Mouse (Mus musculus) liver, adult 2 months (tissue): ENCODE data around the gene Usp40. TPM values are rescaled to one million over a fixed set of nuclear protein-coding genes. Genes with fewer than 3 reads are reported as not detected.

ENCODE experiments used
- DNase-seq: peaks from one replicate; pipeline ENCODE4 v3.0.0-alpha.2; 2011; ENCODE audit warnings: low read depth, low spot score; ENCODE audit errors: extremely low read depth
- H3K27ac ChIP-seq: fragments of 200-500 bp; replicated peaks from 2 replicates; pipeline ENCODE4 v1.5.1; 2012; ENCODE audit warnings: low read depth, mild to moderate bottlenecking, control low read depth, inconsistent platforms, low read length; ENCODE audit not compliant: insufficient read depth
- H3K27me3 ChIP-seq: fragments of 200-500 bp; 2 replicates; pipeline ENCODE4 v1.6.1; 2012; ENCODE audit warnings: mild to moderate bottlenecking, moderate library complexity, low read length, inconsistent platforms; ENCODE audit not compliant: control insufficient read depth, insufficient read depth
- H3K36me3 ChIP-seq: fragments of 200-500 bp; 2 replicates; pipeline ENCODE4 v1.6.1; 2012; ENCODE audit warnings: low read length, inconsistent platforms; ENCODE audit not compliant: control insufficient read depth, insufficient read depth
- H3K4me1 ChIP-seq: fragments of 200-500 bp; 2 replicates; pipeline ENCODE4 v1.6.1; 2011; ENCODE audit warnings: low read length; ENCODE audit not compliant: control insufficient read depth, insufficient read depth
- H3K4me3 ChIP-seq: fragments of 200-500 bp; 2 replicates; pipeline ENCODE4 v1.5.1; 2011; ENCODE audit warnings: low read depth, mild to moderate bottlenecking, control low read depth, low read length, moderate library complexity; ENCODE audit not compliant: insufficient read depth
- H3K79me2 ChIP-seq: fragments of 200-500 bp; 2 replicates; pipeline ENCODE4 v1.6.1; 2012; ENCODE audit warnings: inconsistent platforms, mild to moderate bottlenecking, low read length, moderate library complexity; ENCODE audit not compliant: control insufficient read depth, insufficient read depth
- H3K9ac ChIP-seq: fragments of 200-500 bp; 2 replicates; pipeline ENCODE4 v1.6.1; 2012; ENCODE audit warnings: low read depth, mild to moderate bottlenecking, control low read depth, inconsistent platforms, low read length
- CTCF ChIP-seq: fragments of 200-500 bp; IDR thresholded peaks from 2 replicates; pipeline ENCODE4 v1.5.1; 2011; ENCODE audit warnings: low read depth, low read length, control low read depth
- POLR2A ChIP-seq: fragments of 200-500 bp; IDR thresholded peaks from 2 replicates; pipeline ENCODE4 v1.6.1; 2011; ENCODE audit warnings: low read length, control low read depth; ENCODE audit not compliant: insufficient read depth; ENCODE audit errors: extremely low read depth
- WGBS: fragments of 180-500 bp; shearing (Covaris S2); methylation state at CpG from one replicate; pipeline ENCODE4 v1.1.7; 2018; 5-methylcytosine and 5-hydroxymethylcytosine counted together
- polyA plus RNA-seq: library from polyadenylated mRNA; depleted of rRNA; stranded (reverse); fragments of >200 nt; gene quantifications from 2 replicates; pipeline ENCODE4 v1.2.3, GENCODE M21; 2012
- total RNA-seq: library from RNA; depleted of rRNA; stranded (reverse); fragments of >200 nt; gene quantifications from 2 replicates; pipeline ENCODE4 v1.2.3, GENCODE M21; 2014

Gene Usp40
- total and polyA plus RNA-seq, 2 experiments = 8.6 to 29.8 TPM

DNA sequence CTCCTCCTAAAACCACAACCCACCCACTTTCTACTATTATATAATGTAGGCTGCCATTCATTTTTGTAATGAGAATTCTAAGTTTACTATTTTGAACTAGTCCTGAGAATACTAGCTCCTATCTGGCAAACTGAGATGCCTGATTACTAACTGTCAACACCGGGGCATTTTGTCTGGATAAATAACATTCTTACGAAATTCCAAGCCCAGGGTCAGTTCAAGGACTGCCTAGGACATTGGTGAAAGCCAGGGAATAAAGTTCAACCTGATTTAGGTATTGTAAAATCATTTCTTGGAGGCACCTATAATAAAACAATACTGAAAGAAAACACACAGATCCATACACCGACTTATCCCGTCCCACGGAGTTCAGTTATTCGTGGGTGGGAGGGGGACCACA lies 7.0 kb upstream of the Usp40 start:
- no peaks in the 10 kb centered on the region for H3K27me3 ChIP-seq
- H3K36me3 ChIP-seq = no peaks in the 10 kb centered on the region
- peaks cover 10% of the 10 kb centered on the region for H3K4me1 ChIP-seq
- H3K79me2 ChIP-seq = no peaks in the 10 kb centered on the region
- TF ChIP-seq CTCF = no peak
- no peak for TF ChIP-seq POLR2A
- peak overlapping the region; percentile 91; the same call in 1 of the 2 replicates for H3K27ac ChIP-seq
- WGBS = 26% methylated on average over 6 of the region's 6 CpGs
- DNase-seq = peak; percentile 94
- H3K9ac ChIP-seq = no peak overlapping the region
- H3K4me3 ChIP-seq = no peak overlapping the region

DNA sequence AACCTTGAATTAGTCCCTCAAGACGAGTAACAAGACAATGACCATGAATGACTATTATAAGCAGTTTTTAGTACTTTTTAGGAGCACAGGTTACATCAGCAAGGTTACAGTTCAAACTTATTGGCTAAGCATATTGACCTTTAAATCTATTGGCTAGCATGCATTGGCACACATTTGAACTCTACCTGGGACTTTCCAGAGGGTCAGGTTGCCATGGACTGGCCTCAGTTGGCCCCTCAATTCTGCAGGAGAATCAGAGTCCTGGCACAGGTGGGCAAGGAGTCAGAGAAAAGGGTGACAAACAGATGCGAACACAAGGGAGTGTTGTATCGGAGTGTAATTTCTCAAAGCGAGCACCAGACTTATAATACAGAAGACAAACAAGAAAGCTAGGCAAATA lies 6.3 kb upstream of the Usp40 start:
- H3K27me3 ChIP-seq = no peaks in the 10 kb centered on the region
- WGBS = 32% methylated on average over 4 of the region's 4 CpGs
- DNase-seq = peak; percentile 95
- H3K79me2 ChIP-seq = no peaks in the 10 kb centered on the region
- no peaks in the 10 kb centered on the region for H3K36me3 ChIP-seq
- H3K9ac ChIP-seq = no peak overlapping the region; the same call in 1 of the 2 replicates
- peaks cover 11% of the 10 kb centered on the region for H3K4me1 ChIP-seq
- H3K27ac ChIP-seq = peak overlapping the region; percentile 79
- TF ChIP-seq CTCF (no peak), POLR2A (no peak)
- H3K4me3 ChIP-seq = peak overlapping the region; percentile 28; the same call in 1 of the 2 replicates

DNA sequence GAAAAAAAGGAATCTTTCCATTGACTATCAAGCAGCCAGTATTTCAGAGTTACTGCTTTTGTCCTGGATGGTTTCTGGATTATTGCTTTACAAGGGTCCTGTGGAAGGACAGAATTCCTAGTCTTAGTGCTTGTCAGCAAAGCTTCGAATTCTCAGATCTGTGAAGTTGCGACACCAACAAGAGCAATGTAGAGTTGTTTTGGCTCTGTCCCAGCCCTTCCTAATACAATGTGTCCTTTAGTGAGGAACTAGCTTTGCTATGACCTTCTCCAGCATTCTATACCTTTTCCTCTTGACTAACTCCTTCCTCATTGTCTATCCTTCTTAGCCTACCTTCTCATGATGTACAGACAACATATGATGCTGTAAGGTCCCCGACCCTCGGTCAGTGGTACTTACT lies 5.8 kb upstream of the Usp40 start:
- peak; percentile 95 for DNase-seq
- no peaks in the 10 kb centered on the region for H3K79me2 ChIP-seq
- no peaks in the 10 kb centered on the region for H3K27me3 ChIP-seq
- TF ChIP-seq CTCF = no peak
- no peak for TF ChIP-seq POLR2A
- H3K9ac ChIP-seq = peak overlapping the region; percentile 32
- peak overlapping the region; percentile 79 for H3K27ac ChIP-seq
- peaks cover 12% of the 10 kb centered on the region for H3K4me1 ChIP-seq
- H3K4me3 ChIP-seq = peak overlapping the region; percentile 28; the same call in 1 of the 2 replicates
- 44% methylated on average over 4 of the region's 4 CpGs for WGBS
- no peaks in the 10 kb centered on the region for H3K36me3 ChIP-seq

DNA sequence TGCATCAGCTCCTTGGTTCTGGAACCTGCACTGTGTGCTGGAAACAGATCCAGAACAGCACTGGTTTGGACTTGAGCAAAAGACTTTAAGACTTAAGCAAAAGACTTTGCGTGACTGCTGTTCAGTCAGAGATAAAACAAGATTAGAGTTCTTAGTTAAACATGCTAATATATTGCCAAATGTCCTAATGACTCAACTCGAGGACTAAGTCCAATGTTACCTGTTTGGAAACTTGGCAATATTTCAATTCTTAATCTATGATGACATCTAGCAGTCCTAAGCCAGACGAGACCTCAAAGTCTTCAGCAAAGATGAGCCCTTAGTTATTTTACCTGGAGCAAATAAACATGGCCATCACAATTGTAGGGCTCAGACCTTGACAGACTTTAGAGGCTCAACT lies 5.4 kb upstream of the Usp40 start:
- TF ChIP-seq POLR2A (no peak), CTCF (no peak)
- Histone ChIP-seq H3K36me3 (no peaks in the 10 kb centered on the region), H3K79me2 (no peaks in the 10 kb centered on the region), H3K4me1 (peaks cover 16% of the 10 kb centered on the region), H3K4me3 (no peak overlapping the region), H3K9ac (peak overlapping the region; percentile 70; the same call in 1 of the 2 replicates), H3K27me3 (no peaks in the 10 kb centered on the region), H3K27ac (peak overlapping the region; percentile 92)
- 18% methylated on average over 3 of the region's 3 CpGs for whole genome bisulfite sequencing
- DNase-seq = peak; percentile 98

DNA sequence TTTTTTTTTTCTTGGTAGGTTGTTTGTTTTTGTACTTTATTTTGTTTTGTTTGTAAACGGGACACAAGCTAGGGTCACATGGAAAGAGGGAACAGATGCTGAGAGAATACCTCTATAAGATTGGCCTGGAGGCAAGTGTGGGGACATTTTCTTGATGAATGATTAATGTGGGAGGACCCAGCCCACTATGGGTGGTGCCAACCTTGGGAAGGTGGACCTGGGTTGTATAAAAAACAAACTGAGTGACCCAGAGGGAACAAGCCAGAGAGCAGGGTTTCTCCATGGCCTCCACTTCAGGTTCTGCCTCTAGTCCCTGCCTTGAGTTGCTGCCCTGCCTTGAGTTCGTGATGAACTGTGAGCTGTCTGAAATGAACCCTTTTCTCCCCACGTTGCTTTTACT lies 1.2 kb upstream of the Usp40 start:
- peak; percentile 85 for DNase-seq
- no peak for TF ChIP-seq CTCF
- TF ChIP-seq POLR2A = no peak
- Histone ChIP-seq H3K9ac (no peak overlapping the region), H3K79me2 (peaks cover 5% of the 10 kb centered on the region; the same call in 1 of the 2 replicates), H3K4me3 (no peak overlapping the region), H3K36me3 (peaks cover 8% of the 10 kb centered on the region; the same call in 1 of the 2 replicates), H3K27ac (peak overlapping the region; percentile 77), H3K4me1 (peaks cover 13% of the 10 kb centered on the region), H3K27me3 (no peaks in the 10 kb centered on the region)
- WGBS = 38% methylated on average over 3 of the region's 3 CpGs

DNA sequence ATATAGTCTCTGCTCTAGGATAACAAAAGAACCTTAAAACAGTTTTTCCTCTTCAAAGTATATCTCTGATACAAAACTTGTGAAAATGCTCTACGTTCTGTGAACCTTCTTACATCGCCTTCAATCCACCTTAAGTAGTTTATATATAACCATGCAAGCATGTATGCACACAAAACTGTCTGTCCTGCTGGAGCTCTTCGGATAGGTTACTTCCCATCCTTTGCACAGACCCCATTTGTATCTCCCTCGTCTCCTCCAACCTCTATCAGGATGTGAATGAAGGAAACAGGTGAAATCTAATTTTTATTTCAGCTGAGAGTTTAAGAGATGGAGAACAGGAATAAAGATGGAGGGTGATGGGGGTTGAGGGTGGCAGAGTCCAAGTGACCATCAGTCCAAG lies 384 bp upstream of the Usp40 start:
- no peak for TF ChIP-seq POLR2A
- TF ChIP-seq CTCF = no peak
- Histone ChIP-seq H3K4me1 (peaks cover 13% of the 10 kb centered on the region), H3K27ac (peak overlapping the region; percentile 33), H3K79me2 (peaks cover 5% of the 10 kb centered on the region; the same call in 1 of the 2 replicates), H3K4me3 (no peak overlapping the region), H3K27me3 (no peaks in the 10 kb centered on the region), H3K36me3 (peaks cover 12% of the 10 kb centered on the region; the same call in 1 of the 2 replicates), H3K9ac (no peak overlapping the region)
- DNase-seq = no peak
- WGBS = 41% methylated on average over 4 of the region's 4 CpGs
